Mouse (Mus musculus): ENCODE data around the gene Zfp661. TPM values are rescaled to one million over a fixed set of nuclear protein-coding genes. Genes with fewer than 3 reads are reported as not detected.

The Zfp661 gene
- polyA plus RNA-seq, 1 experiment from 2014 or later, result 4.4 TPM

Other genes starting within 250 kb of the Zfp661 start
- not detected in 2 replicates for gene Astl, start 248.5 kb downstream of the Zfp661 start, polyA plus RNA-seq (2015; fragmentation: Nextera tagmentation; extraction: Ambion mirVana)
- gene Adra2b, start 223.9 kb downstream of the Zfp661 start, polyA plus RNA-seq (2015; fragmentation: Nextera tagmentation; extraction: Ambion mirVana), result 0.18 and 0.41 TPM in 2 replicates
- 0.21 and 0.29 TPM in 2 replicates for gene Gpat2, start 161.9 kb downstream of the Zfp661 start, polyA plus RNA-seq (2015; fragmentation: Nextera tagmentation; extraction: Ambion mirVana)
- 21.2 and 21.6 TPM in 2 replicates for gene Fahd2a, start 142.5 kb downstream of the Zfp661 start, polyA plus RNA-seq (2015; fragmentation: Nextera tagmentation; extraction: Ambion mirVana)
- 2.5 and 3.1 TPM in 2 replicates for gene Kcnip3, start 65.0 kb downstream of the Zfp661 start, polyA plus RNA-seq (2015; fragmentation: Nextera tagmentation; extraction: Ambion mirVana)
- 2.2 and 2.7 TPM in 2 replicates for gene Prom2, start 45.6 kb downstream of the Zfp661 start, polyA plus RNA-seq (2015; fragmentation: Nextera tagmentation; extraction: Ambion mirVana)
- 123 and 128 TPM in 2 replicates for gene Mrps5, start 128 bp upstream of the Zfp661 start, polyA plus RNA-seq (2015; fragmentation: Nextera tagmentation; extraction: Ambion mirVana)
- gene Mal, start 69.6 kb upstream of the Zfp661 start, polyA plus RNA-seq (2015; fragmentation: Nextera tagmentation; extraction: Ambion mirVana), result 11.2 and 14.3 TPM in 2 replicates
- 3.9 and 4.6 TPM in 2 replicates for gene Mall, start 142.8 kb upstream of the Zfp661 start, polyA plus RNA-seq (2015; fragmentation: Nextera tagmentation; extraction: Ambion mirVana)
- 36.9 and 39.7 TPM in 2 replicates for gene Nphp1, start 201.8 kb upstream of the Zfp661 start, polyA plus RNA-seq (2015; fragmentation: Nextera tagmentation; extraction: Ambion mirVana)
- 31.9 and 32.0 TPM in 2 replicates for gene Mtln, start 205.4 kb upstream of the Zfp661 start, polyA plus RNA-seq (2015; fragmentation: Nextera tagmentation; extraction: Ambion mirVana)
- 67.3 and 68.0 TPM in 2 replicates for gene Bub1, start 244.8 kb upstream of the Zfp661 start, polyA plus RNA-seq (2015; fragmentation: Nextera tagmentation; extraction: Ambion mirVana)

Data from lung, embryonic 15.5 days (tissue).